Mouse (Mus musculus) embryo, embryonic 11 days (tissue): Measurements from ENCODE around the gene Foxa1.

Experiments used
- DNase-seq: peaks from one replicate; pipeline ENCODE4 v3.0.0-alpha.2; 2015

Gene Foxa1

DNA sequence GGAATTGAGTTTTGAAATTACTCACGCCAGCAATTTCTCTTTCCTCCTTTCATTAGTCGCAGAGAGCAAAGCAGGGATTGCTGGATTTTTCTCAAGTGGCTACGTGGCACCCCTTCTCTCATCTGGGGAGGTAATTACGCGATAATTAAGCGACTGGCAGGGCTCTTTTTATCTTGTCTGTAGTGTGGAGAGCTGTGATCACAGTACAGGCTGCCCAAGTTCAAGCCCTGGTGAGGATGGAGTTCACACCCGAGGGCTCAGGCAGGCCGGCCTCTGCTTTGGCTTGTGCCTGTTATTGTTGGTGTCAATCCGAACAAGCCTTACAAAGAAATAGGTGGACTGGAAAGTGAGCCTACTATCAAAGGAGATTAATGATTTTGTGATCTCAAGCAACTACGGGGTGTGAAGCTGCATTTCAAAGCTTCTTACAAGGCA is 7.1 kb downstream of the Foxa1 start:
- DNase-seq, result peak; percentile 58

DNA sequence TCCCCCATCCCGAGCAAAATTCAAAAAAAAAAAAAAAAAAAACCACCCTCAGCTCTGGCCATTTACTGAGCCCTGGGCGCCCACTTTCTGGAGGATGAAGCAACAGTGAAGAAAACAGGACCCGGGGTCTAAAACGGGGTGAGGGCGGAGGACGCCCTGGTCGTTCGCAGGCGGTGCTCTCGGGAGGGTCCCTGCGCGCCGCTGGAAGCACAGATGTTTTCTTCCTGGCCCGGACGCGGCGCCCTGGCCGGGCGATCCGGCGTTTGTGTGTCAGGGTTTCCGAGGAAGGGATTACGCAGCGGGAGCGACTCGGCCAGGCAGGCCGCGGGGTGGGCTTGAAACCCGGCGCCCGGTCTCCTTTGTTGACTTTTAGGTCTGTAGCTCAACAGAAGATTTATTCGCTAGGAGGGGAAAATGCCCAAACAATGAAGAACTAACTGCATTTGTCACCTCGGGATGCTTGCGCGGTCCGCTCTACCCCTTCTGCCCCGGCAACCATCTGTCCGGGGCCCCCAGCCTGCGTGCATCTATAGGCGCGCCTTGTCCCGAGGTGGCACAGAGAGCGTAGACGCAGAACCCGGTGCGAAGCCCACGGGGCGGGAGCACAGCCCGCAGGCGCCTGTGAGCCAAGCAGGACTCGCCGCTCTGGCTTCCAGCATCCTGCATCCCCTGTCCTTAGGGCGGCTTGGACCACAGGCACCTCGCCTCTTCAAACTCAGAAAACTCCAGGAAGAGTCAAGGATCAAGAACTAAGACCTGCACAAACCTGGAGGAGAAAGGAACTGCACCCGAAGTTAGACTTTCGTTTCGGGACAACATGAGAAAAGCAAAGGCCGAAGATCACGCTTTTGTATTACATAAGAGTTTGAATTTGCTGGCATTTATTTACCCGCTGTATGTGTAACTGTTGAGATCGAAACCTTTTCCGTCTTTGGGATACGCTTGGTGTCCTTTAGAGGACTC is 7.8 kb downstream of the Foxa1 start:
- peak; percentile 81 for DNase-seq

- DNase-seq, result peak; percentile 45
Observed at GRCm38 (mm10) chr12:57537791-57538587, 8.7 kb downstream of the Foxa1 start.

DNA sequence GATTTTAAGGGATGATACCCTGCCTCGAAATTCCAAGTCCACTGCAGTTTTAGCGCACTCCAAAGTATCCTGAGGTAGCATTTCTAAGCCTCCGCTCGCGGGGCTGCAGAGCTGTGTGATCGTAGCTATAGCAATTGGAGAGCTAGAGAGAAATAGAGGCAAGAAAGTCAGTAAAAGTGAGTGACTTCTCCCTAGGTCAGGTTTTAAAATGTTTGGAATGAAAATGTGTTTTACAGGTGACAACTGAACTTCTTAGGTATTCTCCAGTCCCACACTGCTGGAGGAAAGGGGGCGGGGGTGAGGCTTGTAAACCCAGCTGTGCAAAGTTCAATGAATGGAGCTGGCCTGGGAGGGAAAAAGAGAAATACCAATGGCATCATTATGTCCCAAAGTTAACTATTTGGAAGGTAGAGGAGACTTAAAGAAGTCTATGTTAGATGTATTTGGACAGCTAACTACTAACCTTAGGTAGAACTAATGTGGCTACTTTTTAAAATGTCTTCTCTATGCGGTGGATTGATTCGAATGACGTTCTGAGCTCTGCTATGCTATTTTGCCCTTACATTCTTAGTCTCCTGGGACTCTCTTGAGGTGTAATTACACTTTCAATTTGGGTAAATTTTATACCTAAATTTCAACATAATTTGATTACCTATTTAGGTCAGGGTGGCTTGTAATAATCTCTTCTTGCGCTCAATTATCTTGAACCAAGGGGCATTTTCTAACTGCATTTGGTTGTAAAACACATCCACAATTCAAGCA is 9.6 kb downstream of the Foxa1 start:
- peak; percentile 58 for DNase-seq

DNA sequence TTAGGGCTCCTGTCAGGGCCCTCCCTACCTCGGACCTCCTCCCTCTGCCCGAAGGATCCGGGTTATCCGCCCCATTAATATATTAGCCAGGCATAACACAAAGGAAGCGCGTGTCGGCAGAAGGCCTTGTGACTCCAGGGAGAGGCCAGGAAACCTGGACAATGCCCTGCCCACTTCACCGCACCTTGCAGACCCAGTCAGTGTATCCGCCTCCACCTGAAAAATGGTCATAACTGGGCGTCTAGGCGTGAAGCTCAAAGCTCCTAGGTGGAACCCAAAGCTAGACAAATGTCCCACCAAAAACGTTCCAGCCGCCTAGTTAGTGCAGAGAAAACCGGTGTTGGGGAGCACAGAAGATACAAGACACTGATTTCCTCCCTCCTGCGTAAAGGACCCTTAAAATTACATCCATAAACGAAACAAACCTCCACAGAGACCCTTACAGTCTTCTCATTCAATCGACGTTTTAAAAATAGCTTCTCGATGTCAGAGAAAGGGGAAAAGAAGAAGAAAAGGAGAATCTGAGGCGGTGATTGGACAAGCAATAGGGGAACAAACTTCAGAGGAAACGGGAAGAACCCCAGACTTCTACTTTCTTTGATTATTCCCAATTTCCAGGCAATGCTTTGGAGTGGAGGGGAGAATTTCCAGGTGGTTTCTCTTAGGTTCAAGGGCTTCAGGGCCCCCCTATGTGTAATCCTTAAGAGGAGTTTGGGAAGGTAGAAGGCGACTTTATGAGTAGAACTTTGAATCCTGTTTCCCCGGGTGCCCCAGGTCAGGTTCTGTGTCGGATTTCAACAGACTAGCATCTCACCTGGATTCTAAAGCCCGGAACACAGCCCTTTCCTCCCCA is 10.4 kb downstream of the Foxa1 start:
- DNase-seq, result peak; percentile 40

GRCm38 (mm10) chr12:57534879-57535611 is 11.7 kb downstream of the Foxa1 start:
- peak; percentile 65 for DNase-seq

- DNase-seq, result peak; percentile 17
Observed at GRCm38 (mm10) chr12:57534517-57534878, 12.2 kb downstream of the Foxa1 start.

GRCm38 (mm10) chr12:57530474-57530873 is 16.2 kb downstream of the Foxa1 start:
- peak; percentile 61 for DNase-seq

DNA sequence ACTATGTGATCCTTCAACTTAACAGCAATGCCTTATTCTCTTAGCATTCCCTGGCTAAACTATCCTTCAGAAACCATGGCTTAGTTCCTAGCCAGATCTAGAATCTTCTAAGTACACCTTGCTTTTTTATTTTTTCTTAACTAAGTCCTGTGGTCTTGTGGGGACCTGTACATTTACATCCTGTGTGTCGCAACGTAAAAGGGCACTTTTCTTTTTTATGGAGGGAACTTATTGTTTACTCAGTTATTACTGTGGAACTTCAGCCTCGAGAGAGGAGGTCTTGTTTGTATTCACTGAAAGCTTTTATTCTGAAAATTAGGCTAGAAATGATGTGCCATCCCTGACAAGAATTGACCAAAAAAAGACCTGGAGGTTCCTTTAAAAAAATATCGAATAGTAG is 18.4 kb downstream of the Foxa1 start:
- DNase-seq, result no peak

DNA sequence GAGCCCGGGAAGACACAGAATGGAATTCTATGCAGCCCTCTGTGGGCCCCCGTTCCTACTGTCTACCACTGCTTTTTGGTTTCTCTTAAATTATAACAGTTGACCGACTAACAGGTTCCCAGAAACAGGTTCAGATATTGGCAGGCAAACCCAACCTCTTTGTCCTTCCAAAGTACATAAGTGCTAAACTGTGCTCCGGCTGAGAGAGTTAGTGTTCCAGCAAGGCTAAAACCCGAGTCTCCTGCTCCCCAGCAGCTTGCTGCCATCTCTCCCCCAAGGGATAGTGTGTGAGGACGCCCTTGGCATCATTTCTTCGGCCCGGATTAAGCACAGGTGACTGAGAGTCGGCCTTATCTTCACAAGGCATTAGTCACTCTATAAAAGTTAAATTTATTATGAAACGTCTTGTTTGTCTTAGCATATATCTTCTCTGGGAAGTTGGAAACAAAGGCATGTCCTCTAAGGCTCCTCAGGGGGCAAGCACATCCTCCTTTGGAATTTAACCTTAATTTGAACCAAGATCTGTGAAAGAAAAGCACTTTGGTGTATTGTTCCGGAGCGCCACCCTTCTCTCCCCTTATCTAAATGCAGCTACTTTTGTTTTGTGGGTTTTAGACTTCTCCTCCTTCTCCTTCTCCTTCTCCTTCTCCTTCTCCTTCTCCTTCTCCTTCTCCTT is 30.9 kb downstream of the Foxa1 start:
- DNase-seq, result no peak

DNA sequence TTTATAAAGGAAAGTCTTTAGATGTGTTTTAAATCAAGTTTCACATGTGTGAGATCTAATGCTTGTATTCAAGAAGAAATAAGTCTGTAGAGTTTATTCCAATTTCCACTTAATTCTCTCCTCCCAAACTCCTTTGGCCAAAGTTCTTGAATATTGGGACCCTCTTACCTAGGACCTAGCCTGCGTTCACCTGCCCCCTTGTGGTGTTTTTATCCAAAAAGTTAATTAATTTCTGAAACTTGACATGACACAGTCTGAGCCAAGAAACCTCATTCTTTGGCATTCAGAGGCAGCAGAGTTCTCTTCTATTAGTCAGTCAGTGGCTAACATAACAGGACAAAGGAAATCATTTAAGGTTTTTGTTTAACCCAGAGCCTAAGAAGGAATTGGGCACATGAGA is 32.2 kb downstream of the Foxa1 start:
- no peak for DNase-seq

DNA sequence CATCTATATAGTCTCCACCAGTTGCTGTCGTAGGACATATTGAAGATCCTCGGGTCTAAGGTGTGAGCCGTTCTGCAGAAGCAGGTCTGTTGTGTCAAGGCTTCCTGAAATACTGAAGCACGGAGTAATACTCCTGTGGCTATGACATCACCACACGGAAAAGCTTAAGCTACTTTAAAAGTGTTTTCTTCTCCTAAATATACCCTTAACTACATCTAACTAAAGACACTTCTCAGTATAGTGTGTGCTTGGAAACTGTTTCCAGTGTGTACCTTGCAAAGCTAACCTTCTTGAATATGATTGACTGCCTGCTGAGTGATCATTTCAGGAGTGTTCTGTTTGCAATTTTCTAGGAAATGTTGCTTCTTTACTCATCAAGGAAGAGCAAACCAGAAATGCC is 35.2 kb downstream of the Foxa1 start:
- no peak for DNase-seq

GRCm38 (mm10) chr12:57511127-57511526 is 35.6 kb downstream of the Foxa1 start:
- no peak for DNase-seq

DNA sequence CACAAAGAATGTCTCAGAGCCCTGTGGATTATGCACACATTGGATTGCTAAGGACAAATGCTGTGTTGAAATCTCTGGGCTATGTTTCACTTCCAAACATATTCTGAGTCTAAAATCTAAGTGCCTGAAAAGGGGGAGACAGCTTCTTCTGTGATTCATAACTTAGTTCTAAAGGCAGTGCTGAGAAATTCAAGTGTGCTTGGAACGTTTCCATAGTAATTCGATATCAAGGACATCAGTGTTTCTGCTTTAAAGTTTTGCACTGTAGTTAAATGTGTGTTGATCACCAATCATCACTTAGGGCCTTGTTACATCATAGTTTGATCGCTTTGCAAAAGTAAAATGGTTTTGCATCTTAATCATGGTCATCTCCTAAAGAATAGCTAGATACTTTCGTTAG is 37.0 kb downstream of the Foxa1 start:
- DNase-seq, result no peak

DNA sequence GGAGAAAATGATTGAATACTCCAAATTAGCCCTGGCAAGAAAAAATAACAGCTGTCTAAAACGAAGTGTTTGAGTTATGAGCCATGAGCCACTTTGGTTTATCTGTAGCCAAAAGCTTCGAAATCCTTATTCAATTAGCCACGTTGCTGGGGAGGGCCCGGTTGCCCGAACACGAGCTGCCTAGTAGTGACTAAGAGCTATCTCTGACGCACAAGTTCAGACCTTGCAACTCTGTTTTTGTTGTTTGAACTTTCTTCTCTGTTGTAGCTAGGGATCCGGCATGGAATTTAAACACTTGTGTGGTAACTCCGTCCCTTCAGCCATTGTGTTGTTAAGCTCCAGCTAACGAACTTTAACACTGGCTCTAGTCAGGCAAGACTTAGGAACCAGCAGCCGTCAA is 37.8 kb downstream of the Foxa1 start:
- DNase-seq, result no peak

DNA sequence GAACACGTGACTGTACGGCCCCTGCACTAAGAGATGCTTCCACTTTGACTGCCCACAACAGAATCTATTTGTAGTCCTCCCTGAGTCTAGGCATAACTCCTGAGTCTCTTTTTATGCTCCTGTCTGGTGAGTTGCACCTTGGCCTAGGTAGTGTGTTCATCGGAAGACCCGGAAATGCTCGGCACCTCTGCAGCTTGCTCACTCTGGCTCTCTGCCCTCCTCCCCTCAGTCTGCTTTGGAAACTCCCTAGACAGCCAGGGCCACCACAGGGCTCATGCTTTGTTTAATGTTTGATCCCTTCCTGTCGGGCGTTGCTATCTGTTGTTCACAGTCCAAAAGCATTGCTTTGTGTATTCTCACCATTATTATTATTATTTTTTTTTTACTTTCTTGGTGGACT is 41.4 kb downstream of the Foxa1 start:
- no peak for DNase-seq

DNA sequence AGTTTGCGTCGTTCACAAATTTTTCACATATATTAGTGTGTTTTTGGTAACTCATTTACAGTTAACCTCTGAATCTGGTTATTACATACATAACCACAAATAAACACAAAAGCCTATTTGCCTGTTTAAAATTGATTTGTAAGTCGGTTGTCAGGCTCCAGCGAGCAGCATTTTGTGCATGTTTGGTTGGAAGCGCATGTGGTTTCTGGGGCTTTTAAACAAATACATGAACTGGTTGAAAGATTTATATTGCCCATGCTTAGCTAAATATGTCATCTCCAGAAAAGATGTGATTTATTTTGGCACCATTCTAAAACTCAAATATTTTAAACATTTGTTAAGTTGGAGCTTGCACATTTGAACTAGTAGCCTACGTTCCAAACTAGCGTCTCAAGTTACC is 46.5 kb downstream of the Foxa1 start:
- no peak for DNase-seq

- DNase-seq, result peak; percentile 29
Observed at GRCm38 (mm10) chr12:57496347-57497119, 50.2 kb downstream of the Foxa1 start.
